Mouse (Mus musculus) liver, embryonic 16.5 days (tissue): ENCODE results near the gene Rabggta. TPM values are rescaled to one million over a fixed set of nuclear protein-coding genes. Genes with fewer than 3 reads are reported as not detected.

Experiments
- ATAC-seq: fragments of 200-750 bp; cut with Nextera tagmentation; 2 replicates; pipeline ENCODE4 v1.8.0; 2017; ENCODE audit warnings: low read depth, mild to moderate bottlenecking, moderate number of reproducible peaks, moderate library complexity
- H3K27ac ChIP-seq: fragments of 300-500 bp; sonication (generic); 2 replicates; pipeline ENCODE4 v1.5.1; 2014; ENCODE audit warnings: mild to moderate bottlenecking, low read length
- H3K27me3 ChIP-seq: fragments of 300-500 bp; sonication (generic); 2 replicates; pipeline ENCODE4 v1.6.1; 2014; ENCODE audit warnings: low read depth, low read length, mixed read lengths; ENCODE audit not compliant: control insufficient read depth, insufficient read depth
- H3K36me3 ChIP-seq: fragments of 300-500 bp; sonication (generic); 2 replicates; pipeline ENCODE4 v1.6.1; 2014; ENCODE audit warnings: mild to moderate bottlenecking; ENCODE audit not compliant: control insufficient read depth, insufficient read depth
- H3K4me1 ChIP-seq: fragments of 300-500 bp; sonication (generic); 2 replicates; pipeline ENCODE4 v1.6.1; 2014; ENCODE audit warnings: low read depth, low read length, mixed read lengths; ENCODE audit not compliant: control insufficient read depth
- H3K4me2 ChIP-seq: fragments of 300-500 bp; sonication (generic); 2 replicates; pipeline ENCODE4 v1.6.1; 2014; ENCODE audit warnings: low read depth, low read length, mixed read lengths
- H3K4me3 ChIP-seq: fragments of 300-500 bp; sonication (generic); 2 replicates; pipeline ENCODE4 v1.5.1; 2014; ENCODE audit warnings: low read depth, mild to moderate bottlenecking, low read length
- H3K9ac ChIP-seq: fragments of 300-500 bp; sonication (generic); 2 replicates; pipeline ENCODE4 v1.6.1; 2014; ENCODE audit warnings: low read depth, low read length
- H3K9me3 ChIP-seq: fragments of 300-500 bp; sonication (generic); replicated peaks from 2 replicates; pipeline ENCODE4 v1.6.1; 2016; ENCODE audit warnings: low read length; ENCODE audit not compliant: control insufficient read depth
- WGBS: fragments of 180-500 bp; shearing (Covaris S2); extraction: QIAGEN DNeasy Blood & Tissue Kit; methylation state at CpG from one replicate; pipeline ENCODE4 v1.1.7; 2014; ENCODE audit not compliant: insufficient replicate concordance; 5-methylcytosine and 5-hydroxymethylcytosine counted together
- polyA plus RNA-seq: library from polyadenylated mRNA; unstranded; fragments of >200 nt; fragmentation: Nextera tagmentation; extraction: Ambion mirVana; gene quantifications from 2 replicates; pipeline ENCODE4 v1.2.1, GENCODE M21; 2015

Gene Rabggta
- polyA plus RNA-seq, 1 experiment from 2014 or later = 11.3 TPM

DNA sequence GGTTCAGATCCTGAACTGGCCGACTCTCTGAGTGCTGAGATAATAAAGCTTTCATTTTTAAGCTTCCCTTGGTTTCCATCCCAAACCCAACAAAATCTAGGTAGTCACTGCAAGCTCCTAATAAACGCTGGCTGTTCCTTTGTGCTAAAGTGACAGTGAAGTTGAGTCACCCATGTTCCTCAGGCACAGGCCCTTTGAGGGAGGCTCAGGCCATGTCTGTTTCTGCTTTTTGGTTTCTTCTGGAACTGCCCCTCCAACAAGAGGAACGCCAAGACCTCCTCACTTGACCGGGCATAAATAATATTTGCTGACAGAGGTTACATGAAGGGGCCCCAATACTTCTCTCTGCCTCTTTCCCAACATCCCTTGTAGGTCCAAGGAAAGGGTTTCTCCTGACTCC, 13.7 kb upstream of the Rabggta start:
- H3K27me3 ChIP-seq = no peaks in the 10 kb centered on the region; the same call in 1 of the 2 replicates
- H3K36me3 ChIP-seq = 0 out of 2 replicates have a peak, but pooled peaks cover 3% of the 10 kb centered on the region
- H3K4me3 ChIP-seq = no peak overlapping the region
- no peaks in the 10 kb centered on the region for H3K9me3 ChIP-seq
- no peak for ATAC-seq
- no peak overlapping the region for H3K4me2 ChIP-seq
- no peak overlapping the region for H3K9ac ChIP-seq
- no peaks in the 10 kb centered on the region for H3K4me1 ChIP-seq
- 49% methylated on average over 4 of the region's 4 CpGs for WGBS
- no peak overlapping the region for H3K27ac ChIP-seq

DNA sequence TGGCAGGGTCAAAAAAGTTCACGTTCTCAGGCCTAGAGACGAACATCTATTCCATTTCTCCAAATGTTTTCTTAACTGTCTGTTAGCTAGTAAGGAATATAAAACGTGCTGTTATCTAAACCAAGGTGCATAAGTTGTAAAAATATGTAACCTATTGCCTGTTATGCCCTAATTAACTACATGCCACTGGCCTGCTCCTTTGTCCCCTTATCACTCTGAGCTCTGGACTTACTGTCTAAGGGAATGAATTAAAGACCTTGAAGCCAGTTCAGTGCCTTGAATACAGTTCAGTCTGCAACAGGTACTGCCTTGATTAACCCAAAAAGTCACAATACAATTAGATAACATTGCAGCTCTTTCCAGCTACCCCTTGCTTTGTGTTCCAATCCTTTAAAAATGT, 13.3 kb upstream of the Rabggta start:
- no peaks in the 10 kb centered on the region; the same call in 1 of the 2 replicates for H3K27me3 ChIP-seq
- ATAC-seq = no peak
- 56% methylated on average over 3 of the region's 3 CpGs for WGBS

DNA sequence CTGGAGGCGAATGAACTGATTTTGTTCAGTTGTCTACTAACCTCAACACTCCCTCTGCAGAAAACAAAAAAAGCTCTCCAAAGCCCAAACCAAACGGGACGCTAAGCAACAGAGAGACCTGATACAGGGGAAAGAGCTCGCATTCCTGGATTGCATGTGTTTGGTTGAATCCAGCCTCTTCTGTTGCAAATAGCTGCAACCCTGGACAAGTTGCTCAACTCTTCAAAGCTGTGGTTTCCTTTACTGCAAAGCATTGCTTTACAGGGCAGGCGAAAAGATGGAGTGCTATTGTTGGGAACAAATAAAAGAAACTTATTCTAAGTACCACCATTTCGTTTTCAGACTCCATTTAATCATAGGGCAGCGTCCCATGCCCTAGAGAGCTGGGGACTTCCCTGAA, 12.8 kb upstream of the Rabggta start:
- WGBS = 58% methylated on average over 7 of the region's 7 CpGs
- H3K4me1 ChIP-seq = no peaks in the 10 kb centered on the region
- no peak overlapping the region for H3K4me3 ChIP-seq
- H3K36me3 ChIP-seq = 0 out of 2 replicates have a peak, but pooled peaks cover 3% of the 10 kb centered on the region
- no peaks in the 10 kb centered on the region; the same call in 1 of the 2 replicates for H3K27me3 ChIP-seq
- no peak overlapping the region for H3K4me2 ChIP-seq
- H3K9ac ChIP-seq = no peak overlapping the region
- no peaks in the 10 kb centered on the region for H3K9me3 ChIP-seq
- no peak overlapping the region for H3K27ac ChIP-seq
- ATAC-seq = no peak

More for the DNA sequence above, 13.3 kb upstream of the Rabggta start:
- Histone ChIP-seq H3K4me1 (no peaks in the 10 kb centered on the region), H3K9ac (no peak overlapping the region), H3K4me3 (no peak overlapping the region), H3K27ac (no peak overlapping the region), H3K9me3 (no peaks in the 10 kb centered on the region), H3K36me3 (0 out of 2 replicates have a peak, but pooled peaks cover 3% of the 10 kb centered on the region), H3K4me2 (no peak overlapping the region)

DNA sequence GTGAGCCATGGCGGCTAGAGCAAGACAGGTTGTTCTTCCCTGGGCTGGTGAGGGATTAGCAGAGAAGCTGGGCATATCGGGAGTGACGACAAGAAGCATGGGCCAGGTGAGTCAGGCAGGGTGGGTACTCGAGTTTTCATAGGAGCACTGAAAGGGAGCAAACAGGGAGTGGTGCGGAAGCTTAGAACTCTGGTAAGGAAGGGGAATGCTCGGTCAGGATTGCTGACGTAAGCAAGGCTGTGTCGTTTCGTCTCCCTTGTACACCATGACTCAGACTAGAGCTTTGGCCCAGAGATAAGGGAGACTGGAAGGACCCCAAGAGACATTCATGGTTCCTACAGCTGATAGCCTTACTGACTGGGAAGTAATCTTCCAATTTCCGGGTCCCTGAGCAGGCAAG, 11.8 kb upstream of the Rabggta start:
- no peak overlapping the region for H3K9ac ChIP-seq
- no peak for ATAC-seq
- H3K4me3 ChIP-seq = no peak overlapping the region
- H3K27ac ChIP-seq = no peak overlapping the region
- H3K4me1 ChIP-seq = no peaks in the 10 kb centered on the region
- no peaks in the 10 kb centered on the region for H3K36me3 ChIP-seq
- H3K9me3 ChIP-seq = no peaks in the 10 kb centered on the region
- no peaks in the 10 kb centered on the region; the same call in 1 of the 2 replicates for H3K27me3 ChIP-seq
- H3K4me2 ChIP-seq = no peak overlapping the region
- 59% methylated on average over 10 of the region's 10 CpGs for WGBS

DNA sequence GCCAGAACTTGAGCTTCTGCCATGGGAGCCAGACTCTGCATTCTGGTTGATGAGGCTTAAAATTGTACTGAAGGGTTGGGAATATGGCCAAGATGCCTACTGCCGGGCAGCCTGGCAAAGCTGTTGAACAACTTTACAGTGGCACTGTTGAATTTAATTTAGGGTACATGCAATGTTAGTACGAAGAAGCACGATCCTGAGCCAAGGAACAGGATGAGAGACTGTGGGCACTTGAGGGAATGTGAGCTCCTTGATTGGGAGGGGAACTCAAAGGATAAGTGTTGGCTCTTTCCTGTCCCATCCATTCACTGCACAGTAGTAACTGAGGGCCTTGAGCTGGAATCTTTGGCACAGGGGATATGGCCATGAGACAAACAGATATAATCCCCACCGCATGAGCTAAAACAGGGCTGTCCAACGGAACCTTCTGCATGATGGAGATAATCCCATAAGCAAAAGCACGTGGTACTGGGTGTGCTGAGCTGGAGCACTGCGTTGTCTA, 8.5 kb upstream of the Rabggta start:
- Histone ChIP-seq H3K27me3 (no peaks in the 10 kb centered on the region; the same call in 1 of the 2 replicates), H3K4me1 (no peaks in the 10 kb centered on the region; the same call in 1 of the 2 replicates), H3K4me3 (no peak overlapping the region), H3K9ac (no peak overlapping the region), H3K4me2 (no peak overlapping the region), H3K27ac (no peak overlapping the region), H3K36me3 (no peaks in the 10 kb centered on the region), H3K9me3 (no peaks in the 10 kb centered on the region)
- ATAC-seq = no peak
- WGBS = 55% methylated on average over 7 of the region's 7 CpGs

DNA sequence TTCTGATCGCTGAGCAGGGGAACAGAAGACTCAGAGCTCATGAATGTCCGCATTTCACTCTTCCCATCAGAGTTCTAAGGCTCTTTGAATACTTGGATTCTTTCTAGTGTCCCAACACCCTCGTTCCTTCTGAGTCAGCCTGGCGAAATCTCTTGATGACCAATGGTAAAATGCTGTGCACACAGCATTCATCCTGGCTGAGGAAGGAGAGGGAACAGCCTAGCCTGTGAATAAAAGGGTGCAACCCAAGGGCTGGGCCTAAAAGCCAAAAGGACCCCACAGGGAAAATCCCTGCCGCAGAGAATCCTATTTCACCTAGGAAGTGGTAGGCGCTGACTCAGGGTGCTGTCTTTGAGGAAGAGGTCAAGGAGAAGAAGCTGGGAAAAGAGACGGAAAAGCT, 8.1 kb upstream of the Rabggta start:
- no peaks in the 10 kb centered on the region; the same call in 1 of the 2 replicates for H3K4me1 ChIP-seq
- no peak overlapping the region for H3K27ac ChIP-seq
- no peak overlapping the region for H3K9ac ChIP-seq
- no peaks in the 10 kb centered on the region for H3K36me3 ChIP-seq
- H3K27me3 ChIP-seq = no peaks in the 10 kb centered on the region; the same call in 1 of the 2 replicates
- WGBS = 66% methylated on average over 7 of the region's 7 CpGs
- no peak overlapping the region for H3K4me3 ChIP-seq
- H3K4me2 ChIP-seq = no peak overlapping the region
- H3K9me3 ChIP-seq = no peaks in the 10 kb centered on the region
- no peak for ATAC-seq

DNA sequence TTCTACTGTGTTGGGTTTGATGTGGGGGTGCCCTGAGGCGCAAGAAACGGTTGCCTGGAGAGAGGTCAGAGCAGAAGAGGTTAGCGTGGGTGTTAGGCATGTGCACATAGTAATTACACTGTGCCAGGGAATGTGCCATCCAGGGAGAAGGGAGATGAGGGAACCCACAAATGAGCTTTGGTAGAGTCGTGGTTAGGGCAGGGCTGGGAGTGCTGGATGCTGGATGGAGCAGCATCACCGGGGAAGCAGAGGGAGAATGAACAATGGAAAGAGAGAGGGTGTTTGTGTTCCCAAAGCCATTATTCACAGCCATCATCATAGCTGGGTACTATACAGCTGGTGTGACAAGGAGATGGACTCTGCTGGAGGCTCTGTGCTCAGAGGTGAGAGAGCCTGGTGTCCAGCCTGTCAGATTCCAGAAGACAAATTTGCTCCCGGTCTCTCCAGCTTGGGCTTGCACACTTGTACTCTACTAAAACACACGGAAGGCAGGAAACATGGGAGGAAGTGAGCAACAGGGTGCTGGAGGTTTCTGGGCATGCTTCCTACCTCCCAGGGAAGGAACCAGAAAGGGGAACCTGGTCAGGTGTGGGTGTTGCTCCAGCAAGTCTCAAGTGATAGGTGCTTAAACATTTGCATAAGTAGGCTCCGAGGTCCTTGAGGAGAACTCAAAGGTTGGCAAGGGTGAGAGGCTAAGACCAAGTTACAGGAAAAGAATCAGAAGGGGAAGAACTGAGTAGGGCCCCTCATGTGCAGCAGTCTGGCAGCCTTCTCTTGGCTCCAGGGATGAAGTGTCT, 6.0 kb upstream of the Rabggta start:
- Histone ChIP-seq H3K4me2 (no peak overlapping the region), H3K9ac (no peak overlapping the region), H3K36me3 (no peaks in the 10 kb centered on the region), H3K27me3 (no peaks in the 10 kb centered on the region), H3K9me3 (no peaks in the 10 kb centered on the region), H3K4me1 (peaks cover 15% of the 10 kb centered on the region), H3K27ac (no peak overlapping the region), H3K4me3 (no peak overlapping the region)
- peak; percentile 12; the same call in 1 of the 2 replicates for ATAC-seq
- 48% methylated on average over 8 of the region's 8 CpGs for WGBS

DNA sequence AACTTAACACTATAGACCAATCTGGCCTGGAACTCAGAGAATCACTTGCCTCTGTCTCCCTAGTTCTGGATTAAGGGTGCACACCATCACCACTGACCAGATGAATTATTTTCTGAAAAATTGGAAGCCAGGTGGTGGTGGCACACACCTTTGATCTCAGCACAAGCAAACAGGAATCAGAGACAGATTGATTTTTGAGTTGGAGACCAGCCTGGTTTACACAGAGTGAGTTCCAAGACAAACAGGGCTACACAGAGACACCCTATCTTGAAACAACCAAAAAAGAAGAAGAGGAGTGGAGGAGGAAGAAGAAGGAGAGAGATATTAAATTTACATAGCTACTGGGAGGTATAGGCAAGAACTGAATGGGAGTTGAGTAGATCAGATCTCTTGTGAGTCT, 4.2 kb upstream of the Rabggta start:
- H3K27me3 ChIP-seq = no peaks in the 10 kb centered on the region
- H3K4me2 ChIP-seq = no peak overlapping the region
- peaks cover 28% of the 10 kb centered on the region for H3K4me1 ChIP-seq
- H3K27ac ChIP-seq = no peak overlapping the region
- no peaks in the 10 kb centered on the region for H3K36me3 ChIP-seq
- H3K9ac ChIP-seq = no peak overlapping the region
- no peak overlapping the region for H3K4me3 ChIP-seq
- ATAC-seq = no peak
- H3K9me3 ChIP-seq = no peaks in the 10 kb centered on the region

DNA sequence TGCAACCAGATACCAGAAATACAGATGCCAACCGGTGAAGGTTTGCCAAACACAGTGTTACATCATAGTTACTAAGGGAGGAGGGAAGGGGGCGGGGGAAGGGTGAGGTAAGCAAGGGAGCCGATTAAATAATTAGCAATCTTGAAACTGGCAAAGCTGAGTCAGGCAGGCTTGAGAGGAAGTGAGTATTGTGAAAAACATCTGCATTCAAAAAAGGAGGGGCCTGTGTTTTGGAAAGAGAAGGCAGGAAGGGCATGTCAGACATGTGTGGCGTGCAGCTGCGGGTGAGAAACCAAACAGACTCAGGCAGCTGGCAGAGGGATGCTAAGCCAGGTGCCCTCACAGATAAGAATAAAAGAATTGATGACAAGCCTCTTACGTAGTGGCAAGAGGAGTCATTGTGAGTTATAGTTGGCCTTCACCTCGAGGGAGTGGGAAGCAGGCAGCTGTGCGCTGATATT, 2.4 kb upstream of the Rabggta start:
- H3K27ac ChIP-seq = 0 out of 2 replicates have a peak overlapping the region, but pooled peaks have one; percentile 4
- no peaks in the 10 kb centered on the region for H3K36me3 ChIP-seq
- 18% methylated on average over 8 of the region's 8 CpGs for WGBS
- no peak for ATAC-seq
- H3K4me3 ChIP-seq = no peak overlapping the region
- no peak overlapping the region for H3K9ac ChIP-seq
- no peaks in the 10 kb centered on the region for H3K9me3 ChIP-seq
- H3K4me1 ChIP-seq = peaks cover 29% of the 10 kb centered on the region
- no peak overlapping the region for H3K4me2 ChIP-seq
- no peaks in the 10 kb centered on the region for H3K27me3 ChIP-seq
